Comparison of ENCODE assay signal across 16 mouse cellular contexts in genomic region chr1:35400674-35401359, GRCm38 (mm10).
DNase-seq lines count a peak whose midpoint lies in the region; ATAC-seq lines count a peak whose summit lies in the region.
"Had no signal": no experiment of that assay in that cellular context is flagged by ENCODE, and none has a peak within 500 bp of the region (broad histone marks: within the 10 kb centered on the region; RNA-seq: fewer than 3 reads in every experiment).

No protein-coding gene starts in this region.

- peak; percentile 61 to 75 for DNase-seq in cerebellum, postnatal 10 days
- DNase-seq in cerebellum, postnatal 4 days (ENCODE audit: low spot score in 2 of 2): no peak
- DNase-seq in hindbrain, embryonic 10.5 days (ENCODE audit: low spot score): no peak
- DNase-seq in midbrain, embryonic 10.5 days (ENCODE audit: low spot score): no peak
- no peak for DNase-seq in natural killer cell, adult 2 months (ENCODE audit: low spot score in 2 of 2)
- DNase-seq: adrenal gland, postnatal 25 days; kidney, adult 9 months; kidney, postnatal 14 days; thymus, adult 18-20 months had no signal

- H3K4me1 ChIP-seq in hindbrain, embryonic 13.5 days (replicated peaks): peaks cover 16% of the 10 kb centered on the region
- H3K4me1 ChIP-seq in hindbrain, embryonic 10.5 days (replicated peaks): peaks cover 13% of the 10 kb centered on the region
- H3K4me1 ChIP-seq in midbrain, embryonic 13.5 days (replicated peaks): peaks cover 16% of the 10 kb centered on the region
- peaks cover 22% of the 10 kb centered on the region for H3K4me1 ChIP-seq in midbrain, embryonic 10.5 days

- H3K9me3 ChIP-seq in hindbrain, embryonic 13.5 days: no peaks in the 10 kb centered on the region
- H3K9me3 ChIP-seq in hindbrain, embryonic 10.5 days: no peaks in the 10 kb centered on the region
- H3K9me3 ChIP-seq in midbrain, embryonic 13.5 days: no peaks in the 10 kb centered on the region
- H3K9me3 ChIP-seq in midbrain, embryonic 10.5 days (replicated peaks): no peaks in the 10 kb centered on the region
- H3K9me3 ChIP-seq: forebrain, embryonic 15.5 days had no signal

- 69% methylated on average over 11 of the region's 11 CpGs for WGBS in hindbrain, embryonic 13.5 days
- 86% methylated on average over 11 of the region's 11 CpGs for WGBS in hindbrain, embryonic 10.5 days
- WGBS in midbrain, embryonic 13.5 days: 84% methylated on average over 11 of the region's 11 CpGs
- WGBS in midbrain, embryonic 10.5 days: 89% methylated on average over 11 of the region's 11 CpGs

- H3K27ac ChIP-seq in hindbrain, embryonic 13.5 days: no peak overlapping the region
- no peak overlapping the region for H3K27ac ChIP-seq in hindbrain, embryonic 10.5 days
- no peak overlapping the region for H3K27ac ChIP-seq in midbrain, embryonic 13.5 days
- H3K27ac ChIP-seq in midbrain, embryonic 10.5 days (replicated peaks): no peak overlapping the region
- H3K27ac ChIP-seq: forebrain, embryonic 15.5 days had no signal

- H3K4me3 ChIP-seq in hindbrain, embryonic 13.5 days: no peak overlapping the region
- no peak overlapping the region for H3K4me3 ChIP-seq in hindbrain, embryonic 10.5 days
- H3K4me3 ChIP-seq in midbrain, embryonic 13.5 days (replicated peaks): no peak overlapping the region
- no peak overlapping the region for H3K4me3 ChIP-seq in midbrain, embryonic 10.5 days
- H3K4me3 ChIP-seq: forebrain, embryonic 15.5 days had no signal

- H3K4me2 ChIP-seq in hindbrain, embryonic 13.5 days: no peak overlapping the region
- no peak overlapping the region for H3K4me2 ChIP-seq in midbrain, embryonic 13.5 days (replicated peaks)
- H3K4me2 ChIP-seq: forebrain, embryonic 15.5 days; heart, embryonic 11.5 days; midbrain, embryonic 11.5 days had no signal

- peak; percentile 49; the same call in 1 of the 2 replicates for ATAC-seq in hindbrain, embryonic 13.5 days (ENCODE audit: low FRiP score)
- ATAC-seq in midbrain, embryonic 13.5 days: 0 out of 2 replicates have a peak, but pooled peaks have one; percentile 43
- ATAC-seq: CD4-positive, CD25-positive, alpha-beta regulatory T cell, adult 4 months; forebrain, embryonic 15.5 days; intestine, embryonic 16.5 days had no signal

- no peak overlapping the region for H3K9ac ChIP-seq in hindbrain, embryonic 13.5 days
- H3K9ac ChIP-seq in midbrain, embryonic 13.5 days (replicated peaks): no peak overlapping the region
- H3K9ac ChIP-seq: forebrain, embryonic 15.5 days had no signal

- H3K27me3 ChIP-seq in hindbrain, embryonic 13.5 days: no peaks in the 10 kb centered on the region
- H3K27me3 ChIP-seq in hindbrain, embryonic 10.5 days (ENCODE audit: insufficient read depth, poor library complexity, severe bottlenecking): no peaks in the 10 kb centered on the region
- no peaks in the 10 kb centered on the region for H3K27me3 ChIP-seq in midbrain, embryonic 13.5 days
- H3K27me3 ChIP-seq in midbrain, embryonic 10.5 days (ENCODE audit: low read depth, poor library complexity, severe bottlenecking): no peaks in the 10 kb centered on the region
- H3K27me3 ChIP-seq: forebrain, embryonic 15.5 days had no signal

- no peaks in the 10 kb centered on the region for H3K36me3 ChIP-seq in hindbrain, embryonic 13.5 days
- H3K36me3 ChIP-seq in hindbrain, embryonic 10.5 days: no peaks in the 10 kb centered on the region
- H3K36me3 ChIP-seq in midbrain, embryonic 13.5 days: no peaks in the 10 kb centered on the region
- no peaks in the 10 kb centered on the region for H3K36me3 ChIP-seq in midbrain, embryonic 10.5 days
- H3K36me3 ChIP-seq: forebrain, embryonic 15.5 days had no signal

Comparison
In these comparisons a context has a peak if more than half of its experiments do, and no peak if none do; other contexts are left out.
1. DNase-seq: peak in cerebellum, postnatal 10 days (2 of 2); none in cerebellum, postnatal 4 days (0 of 2), hindbrain, embryonic 10.5 days (single experiment), midbrain, embryonic 10.5 days (single experiment) and natural killer cell, adult 2 months (0 of 2).